Mouse (Mus musculus) embryonic stem cell, embryonic (primary cell): ENCODE data around the gene Spata13.

Experiments used
- CTCF ChIA-PET, 4 experiments: fragments of 300-600 bp in 2 of 4; fragments of 350-600 bp in 2 of 4; sonication (Branson Sonifier 250); formaldehyde crosslinking; loops; one replicate each; lab custom pipeline; 2022; ENCODE audit warnings: inconsistent platforms in 2 of 4; lab: Charles Lee
- POLR2A ChIA-PET, 4 experiments: fragments of 300-600 bp in 2 of 4; fragments of 350-600 bp in 2 of 4; sonication (Branson Sonifier 250); formaldehyde crosslinking; loops; one replicate each; lab custom pipeline; 2022; ENCODE audit warnings: antibody characterized with exemption in 4 of 4, inconsistent platforms in 1 of 4; lab: Charles Lee

Spata13 gene

DNA sequence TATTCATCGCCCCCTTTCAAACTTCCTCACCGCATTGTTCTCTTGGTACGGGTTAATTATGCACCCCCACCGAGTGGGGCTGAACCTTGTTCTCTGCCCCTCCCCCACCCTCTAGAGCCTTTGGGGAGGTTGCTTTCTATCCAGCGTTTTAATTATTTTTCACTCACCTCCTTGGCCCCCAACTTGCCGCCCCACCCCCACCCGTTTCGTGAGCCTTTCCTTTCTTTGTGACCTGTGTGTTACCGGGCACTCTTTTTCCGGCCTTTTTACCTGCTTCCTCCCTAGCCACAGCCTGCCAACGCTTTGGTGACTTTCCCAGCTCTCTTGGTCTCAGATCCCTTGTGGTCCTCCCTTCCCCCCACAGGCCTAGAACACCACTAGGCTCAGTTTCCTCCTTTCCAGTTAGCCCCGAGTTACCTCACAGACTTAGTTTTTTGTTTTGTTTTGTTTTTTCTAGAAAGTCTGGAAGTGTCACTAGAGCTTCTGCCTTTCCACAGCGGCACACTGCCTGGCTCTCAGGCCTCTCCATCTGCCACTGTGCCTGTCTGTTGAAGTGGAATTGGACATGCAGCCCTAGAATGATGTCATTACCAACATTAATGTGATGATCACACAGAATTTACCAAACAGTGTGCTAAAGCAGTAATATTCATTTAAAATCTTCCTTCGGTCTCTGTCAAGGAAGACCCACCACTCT, 2.3 kb downstream of the Spata13 start:
- POLR2A ChIA-PET = interaction anchor here in 3 of 4 experiments (0.6 to 1.5 kb wide), 5 partner anchors 10 to 1079 kb away, joined by 3 to 7 read pairs (median 3); no protein-coding TSS in a partner anchor
- CTCF ChIA-PET = interaction anchor here in 1 of 4 experiments (0.6 kb wide), 1 partner anchor 12 kb away, joined by 3 read pairs; no protein-coding TSS in a partner anchor

GRCm38 (mm10) chr14:60636608-60636980, 2.8 kb downstream of the Spata13 start:
- ChIA-PET POLR2A (interaction anchor here in 3 of 4 experiments (0.6 to 1.5 kb wide), 5 partner anchors 10 to 1080 kb away, joined by 3 to 4 read pairs (median 3); no protein-coding TSS in a partner anchor), CTCF (interaction anchor here in 1 of 4 experiments (0.6 kb wide), 1 partner anchor 12 kb away, joined by 3 read pairs; no protein-coding TSS in a partner anchor)

DNA sequence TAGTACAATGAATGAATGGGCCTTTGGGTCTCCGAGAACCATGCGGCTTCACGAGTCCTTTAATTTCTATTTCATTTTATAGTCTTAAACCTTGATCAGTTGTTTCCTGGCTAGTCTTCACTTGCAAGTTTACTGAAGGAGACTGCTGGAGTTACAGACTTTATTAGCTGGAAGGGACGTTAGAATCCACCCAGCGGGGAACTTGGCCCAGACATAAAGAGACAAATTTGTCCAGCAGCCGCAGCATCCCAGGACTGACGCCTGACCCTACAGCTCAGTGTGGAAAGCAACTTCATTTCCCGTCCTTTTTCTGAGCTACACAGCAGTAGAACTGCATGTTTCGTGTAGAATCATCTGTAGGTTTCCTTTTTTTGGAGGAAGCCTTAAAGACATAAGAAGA, 3.2 kb downstream of the Spata13 start:
- ChIA-PET CTCF (no interaction called here), POLR2A (interaction anchor here in 2 of 4 experiments (0.9 to 1.5 kb wide), 7 partner anchors 9 to 66 kb away, joined by 3 to 5 read pairs (median 3); no protein-coding TSS in a partner anchor)

DNA sequence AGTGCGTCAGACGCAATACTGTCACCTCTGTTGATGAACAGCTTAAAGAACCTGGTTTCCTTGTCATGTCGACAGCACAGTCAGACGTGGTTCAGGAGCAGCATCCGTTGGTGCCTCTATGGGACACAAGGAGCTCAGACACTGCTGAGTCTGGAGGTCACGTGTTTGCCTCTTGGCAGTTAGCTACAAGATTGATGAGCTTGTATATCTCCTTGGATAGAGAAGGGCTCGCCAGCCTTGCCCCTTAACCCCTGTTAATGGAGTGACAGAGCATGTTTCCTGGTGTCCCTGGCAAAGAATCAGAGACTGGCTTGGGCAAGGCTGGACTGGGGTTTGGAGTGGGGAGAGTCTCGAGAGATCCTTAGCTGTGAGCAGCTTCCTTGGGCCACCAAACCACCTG, 4.4 kb downstream of the Spata13 start:
- POLR2A ChIA-PET = interaction anchor here in 2 of 4 experiments (0.5 to 1.4 kb wide), 7 partner anchors 9 to 268 kb away, joined by 3 to 5 read pairs (median 3); no protein-coding TSS in a partner anchor

DNA sequence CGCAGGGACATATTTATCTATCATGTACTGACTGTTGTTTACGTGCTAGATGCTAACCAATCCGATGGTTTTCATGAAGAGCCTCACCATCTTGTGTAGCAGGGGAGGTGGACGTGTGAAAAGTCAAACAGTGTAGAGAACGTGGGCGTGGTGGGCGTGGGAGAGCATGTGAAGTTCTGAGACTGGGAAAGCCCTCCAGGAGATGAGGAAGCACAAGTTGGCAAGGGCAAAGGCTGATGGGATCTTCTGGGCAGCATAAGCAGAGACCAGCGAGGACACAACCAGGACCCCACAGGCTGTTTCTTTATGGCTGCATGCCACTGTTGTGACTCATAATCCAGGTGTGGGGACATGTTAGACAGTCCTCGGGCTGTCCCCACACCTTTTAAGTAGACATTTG, 5.4 kb downstream of the Spata13 start:
- ChIA-PET CTCF (interaction anchor here in 1 of 4 experiments (0.7 kb wide), 1 partner anchor 145 kb away, joined by 4 read pairs; the partner anchor contains the start of gene Mipep), POLR2A (interaction anchor here in 1 of 4 experiments (1.5 kb wide), 1 partner anchor 14 kb away, joined by 6 read pairs; no protein-coding TSS in a partner anchor)

More for the DNA sequence above, 4.4 kb downstream of the Spata13 start:
- CTCF ChIA-PET = no interaction called here

GRCm38 (mm10) chr14:60641120-60641519, 7.3 kb downstream of the Spata13 start:
- ChIA-PET CTCF (interaction anchor here in 1 of 4 experiments (0.7 kb wide), 1 partner anchor 236 kb away, joined by 3 read pairs; no protein-coding TSS in a partner anchor), POLR2A (interaction anchor here in 3 of 4 experiments (0.6 to 2.6 kb wide), 11 partner anchors 8 to 1479 kb away, joined by 3 to 9 read pairs (median 4); no protein-coding TSS in a partner anchor)

GRCm38 (mm10) chr14:60642131-60642530, 8.3 kb downstream of the Spata13 start:
- CTCF ChIA-PET = no interaction called here
- POLR2A ChIA-PET = interaction anchor here in 1 of 4 experiments (2.6 kb wide), 1 partner anchor 13 kb away, joined by 9 read pairs; no protein-coding TSS in a partner anchor

- ChIA-PET POLR2A (interaction anchor here in 3 of 4 experiments (0.6 to 2.5 kb wide), 6 partner anchors 9 to 253 kb away, joined by 3 to 10 read pairs (median 6); partner anchors contain the start of gene Spata13 (in 2 of the 3)), CTCF (no interaction called here)
Observed at GRCm38 (mm10) chr14:60643098-60643870, 9.5 kb downstream of the Spata13 start.

DNA sequence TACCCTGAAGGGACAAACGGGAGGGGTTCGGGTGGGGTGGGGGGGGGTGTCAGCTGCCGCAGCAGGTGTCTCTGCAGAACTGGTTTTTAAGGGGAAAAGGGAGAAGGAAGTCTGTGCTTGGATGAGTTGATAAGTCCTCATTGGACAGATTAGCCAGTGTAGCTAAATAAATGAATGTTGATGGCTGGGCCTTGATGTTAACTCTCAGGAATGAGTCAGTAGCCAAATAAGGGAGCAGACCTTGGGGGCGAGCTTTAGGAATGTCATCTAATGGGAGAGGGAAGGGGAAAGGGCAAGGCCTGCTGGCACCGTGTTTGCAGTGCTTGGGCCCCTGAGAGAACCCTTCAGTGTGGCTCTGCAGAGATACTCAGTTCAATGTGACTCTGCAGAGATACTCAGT, 12.6 kb downstream of the Spata13 start:
- ChIA-PET CTCF (no interaction called here), POLR2A (interaction anchor here in 2 of 4 experiments (1.2 to 1.5 kb wide), 2 partner anchors 9 to 10 kb away, joined by 3 to 5 read pairs; no protein-coding TSS in a partner anchor)

DNA sequence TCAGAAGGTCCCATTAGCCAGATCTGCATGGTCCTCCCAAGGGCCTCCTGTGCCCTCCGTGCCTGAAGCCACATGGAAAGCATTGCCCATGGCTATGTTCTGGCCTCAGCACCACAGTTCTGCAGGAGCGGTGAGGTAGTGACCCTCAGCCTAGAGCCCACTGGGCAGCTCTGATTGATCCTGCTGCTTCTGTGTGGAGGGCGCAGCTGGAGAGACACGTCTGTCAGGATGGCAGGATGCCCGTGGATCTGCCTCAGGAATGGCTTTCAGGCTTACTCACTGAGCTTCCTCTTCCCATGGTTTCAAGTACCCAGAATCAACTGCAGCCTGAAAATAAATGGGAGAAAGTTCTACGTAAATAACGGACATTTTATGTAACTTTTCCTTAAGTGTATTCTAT, 14.1 kb downstream of the Spata13 start:
- POLR2A ChIA-PET = interaction anchor here in 1 of 4 experiments (0.7 kb wide), 1 partner anchor 682 kb away, joined by 4 read pairs; no protein-coding TSS in a partner anchor
- CTCF ChIA-PET = no interaction called here

- ChIA-PET POLR2A (interaction anchor here in 2 of 4 experiments (0.6 to 1.5 kb wide), 4 partner anchors 8 to 51 kb away, joined by 3 to 4 read pairs (median 4); no protein-coding TSS in a partner anchor), CTCF (no interaction called here)
Observed at GRCm38 (mm10) chr14:60648956-60649355, 15.2 kb downstream of the Spata13 start.

DNA sequence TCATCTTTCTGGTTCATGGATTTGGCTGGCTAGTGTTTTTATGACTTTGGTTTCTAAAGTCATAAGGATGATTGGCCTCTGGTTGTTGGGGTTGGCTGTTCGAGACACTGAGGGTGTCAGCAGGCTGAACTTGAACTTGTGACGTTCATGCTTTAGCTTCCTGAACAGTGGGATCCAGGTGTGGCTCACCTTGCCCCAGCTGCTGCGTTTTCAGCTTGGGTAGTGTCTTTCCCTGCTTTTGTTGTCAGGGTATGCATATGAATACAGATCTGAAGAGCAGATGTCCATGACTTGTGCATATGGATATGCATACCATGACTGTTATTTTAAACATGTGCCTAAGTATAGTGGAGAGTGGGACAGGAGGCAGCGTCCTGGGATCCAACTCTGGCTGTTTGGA, 19.4 kb downstream of the Spata13 start:
- ChIA-PET POLR2A (interaction anchor here in 2 of 4 experiments (1.0 to 1.9 kb wide), 6 partner anchors 8 to 94 kb away, joined by 3 to 10 read pairs (median 4); partner anchors contain the start of gene Spata13 (in 1 of the 2)), CTCF (interaction anchor here in 2 of 4 experiments (1.0 to 1.2 kb wide), 3 partner anchors 115 to 388 kb away, joined by 3 to 6 read pairs (median 3); partner anchors contain the start of gene Mtmr6 (in 1 of the 2))

GRCm38 (mm10) chr14:60653977-60654376, 20.2 kb downstream of the Spata13 start:
- CTCF ChIA-PET = interaction anchor here in 1 of 4 experiments (1.0 kb wide), 1 partner anchor 389 kb away, joined by 3 read pairs; the partner anchor contains the start of gene Mtmr6
- POLR2A ChIA-PET = interaction anchor here in 2 of 4 experiments (1.2 to 1.9 kb wide), 4 partner anchors 9 to 18 kb away, joined by 3 to 10 read pairs (median 5); no protein-coding TSS in a partner anchor

GRCm38 (mm10) chr14:60654708-60655107, 20.9 kb downstream of the Spata13 start:
- ChIA-PET CTCF (no interaction called here), POLR2A (interaction anchor here in 2 of 4 experiments (0.7 to 1.5 kb wide), 5 partner anchors 14 to 348 kb away, joined by 3 to 9 read pairs (median 4); no protein-coding TSS in a partner anchor)

DNA sequence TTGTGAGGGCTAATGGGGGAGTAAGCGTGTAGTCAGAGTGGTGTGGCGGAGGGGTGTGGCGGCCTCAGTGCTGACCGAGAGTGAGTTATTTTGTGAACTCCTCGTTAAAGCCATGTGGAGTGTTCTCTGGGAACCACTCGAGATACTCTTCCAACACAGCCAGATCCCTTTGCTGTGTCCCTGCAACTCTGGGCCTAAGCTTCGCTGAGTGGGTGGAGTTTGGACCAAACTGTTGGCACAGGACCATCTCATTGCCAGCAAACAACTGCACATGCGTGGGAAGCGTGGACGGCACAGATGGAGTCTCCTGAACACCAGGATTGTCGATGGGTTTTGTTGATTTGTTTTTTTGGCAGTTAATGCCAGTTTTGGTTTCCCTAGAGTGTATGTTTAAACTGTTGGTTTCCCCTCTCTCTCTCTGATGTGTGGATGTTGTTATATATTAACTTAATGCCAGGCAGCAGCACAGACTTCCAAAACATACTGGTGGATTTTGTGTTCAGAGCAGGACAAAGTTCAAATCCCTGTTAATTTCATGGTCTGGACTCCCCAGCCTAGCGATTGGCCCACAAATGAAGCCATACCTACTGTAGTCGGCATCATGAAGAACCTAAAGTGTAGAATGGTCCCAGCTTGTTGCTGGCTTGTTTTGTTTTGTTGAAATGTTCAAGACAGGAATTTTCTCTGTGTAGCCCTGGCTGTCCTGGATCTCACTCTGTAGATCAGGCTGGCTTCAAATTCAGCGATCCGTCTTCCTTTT, 22.3 kb downstream of the Spata13 start:
- CTCF ChIA-PET = interaction anchor here in 1 of 4 experiments (0.6 kb wide), 2 partner anchors 96 to 433 kb away, joined by 3 to 4 read pairs; no protein-coding TSS in a partner anchor
- POLR2A ChIA-PET = interaction anchor here in 1 of 4 experiments (1.4 to 1.5 kb wide), 2 partner anchors 14 to 15 kb away, joined by 4 to 9 read pairs; no protein-coding TSS in a partner anchor

GRCm38 (mm10) chr14:60656701-60657085, 22.9 kb downstream of the Spata13 start:
- ChIA-PET CTCF (no interaction called here), POLR2A (no interaction called here)

GRCm38 (mm10) chr14:60657891-60658290, 24.1 kb downstream of the Spata13 start:
- POLR2A ChIA-PET = interaction anchor here in 1 of 4 experiments (1.0 kb wide), 1 partner anchor 26 kb away, joined by 4 read pairs; no protein-coding TSS in a partner anchor
- CTCF ChIA-PET = interaction anchor here in 1 of 4 experiments (0.6 kb wide), 1 partner anchor 97 kb away, joined by 3 read pairs; no protein-coding TSS in a partner anchor
